Mouse (Mus musculus) cerebellum, postnatal 14 days (tissue): Measurements from ENCODE around the gene Smtnl2.

Experiments
- DNase-seq, 2 experiments: peaks; one replicate each; pipeline ENCODE4 v3.0.0; 2021; ENCODE audit warnings: mixed read lengths in 2 of 2

Gene Smtnl2

GRCm38 (mm10) chr11:72425201-72425600 is 13.7 kb upstream of the Smtnl2 start:
- no peak for DNase-seq

- DNase-seq, result no peak
Measured at GRCm38 (mm10) chr11:72423686-72424085, 12.2 kb upstream of the Smtnl2 start.

DNA sequence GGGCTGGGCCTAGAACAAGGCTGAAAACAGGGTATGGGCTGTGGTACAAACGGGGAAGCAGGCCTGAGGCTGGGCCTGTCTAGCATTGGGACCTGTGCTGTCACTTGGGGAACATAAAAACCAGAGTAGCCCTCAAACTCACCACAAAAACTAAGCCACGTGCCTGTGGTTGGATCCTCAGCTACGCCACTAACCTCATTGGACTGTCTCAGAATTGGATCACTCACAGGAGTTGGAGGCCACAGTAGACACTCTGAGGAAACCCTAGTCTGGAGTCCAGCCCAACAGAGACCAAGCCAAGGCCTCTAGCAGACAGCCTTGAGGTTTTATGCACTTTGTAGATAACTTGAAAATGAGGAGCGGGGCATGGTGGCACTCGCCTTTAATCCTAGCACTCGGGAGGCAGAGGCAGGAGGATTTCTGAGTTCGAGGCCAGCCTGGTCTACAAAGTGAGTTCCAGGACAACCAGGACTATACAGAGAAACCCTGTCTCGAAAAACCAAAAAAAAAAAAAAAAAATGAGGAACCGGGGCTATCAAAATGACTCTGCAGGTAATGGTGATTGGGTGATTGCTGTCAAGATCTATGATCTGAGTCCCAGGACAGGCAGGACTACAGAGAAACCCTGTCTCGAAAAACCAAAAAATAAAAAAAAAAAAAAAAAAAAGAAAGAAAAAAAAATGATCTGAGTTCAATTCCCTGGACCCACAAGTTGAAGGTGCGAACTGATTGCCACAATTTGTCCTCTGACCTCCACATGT is 10.2 kb upstream of the Smtnl2 start:
- no peak for DNase-seq

GRCm38 (mm10) chr11:72420460-72421122 is 9.1 kb upstream of the Smtnl2 start:
- no peak for DNase-seq

DNA sequence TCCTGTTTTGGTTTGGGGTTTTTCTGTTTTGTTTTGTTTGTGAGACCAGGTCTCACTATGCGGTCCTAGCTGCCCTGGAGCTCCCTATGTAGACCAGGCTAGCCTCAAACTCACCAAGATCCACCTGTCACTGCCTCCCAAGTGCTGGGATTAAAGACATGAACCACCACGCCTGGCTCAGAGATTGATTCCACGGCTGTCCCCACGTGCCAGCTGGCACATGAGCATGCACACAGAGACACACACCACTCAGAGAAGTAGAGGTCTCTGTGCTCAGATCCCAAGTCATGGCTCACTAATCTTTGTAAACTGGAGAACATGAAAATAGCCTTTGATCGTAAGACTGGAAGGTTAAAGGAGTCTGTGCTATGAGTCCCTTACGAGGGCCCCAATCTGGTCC is 7.5 kb upstream of the Smtnl2 start:
- DNase-seq, result no peak

DNA sequence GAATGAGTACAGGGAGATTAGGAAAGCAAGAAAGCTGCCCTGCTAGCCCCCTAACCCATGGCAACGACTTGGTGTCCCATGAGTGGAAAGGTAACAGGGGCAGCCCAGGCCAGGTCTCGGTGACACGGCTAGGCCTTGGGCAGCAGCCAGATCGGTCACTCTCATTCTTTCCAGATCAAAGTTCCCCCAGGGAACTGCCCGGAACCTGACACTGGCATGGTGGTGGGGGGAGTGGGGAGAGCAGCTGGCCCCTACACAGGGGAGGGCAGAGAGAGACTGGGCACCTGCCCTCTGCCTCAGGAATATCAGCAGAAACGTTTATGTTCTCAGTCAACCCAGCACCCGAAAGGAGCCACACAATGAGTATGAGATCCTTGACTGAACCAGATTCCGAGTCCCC is 6.7 kb upstream of the Smtnl2 start:
- DNase-seq, result no peak

DNA sequence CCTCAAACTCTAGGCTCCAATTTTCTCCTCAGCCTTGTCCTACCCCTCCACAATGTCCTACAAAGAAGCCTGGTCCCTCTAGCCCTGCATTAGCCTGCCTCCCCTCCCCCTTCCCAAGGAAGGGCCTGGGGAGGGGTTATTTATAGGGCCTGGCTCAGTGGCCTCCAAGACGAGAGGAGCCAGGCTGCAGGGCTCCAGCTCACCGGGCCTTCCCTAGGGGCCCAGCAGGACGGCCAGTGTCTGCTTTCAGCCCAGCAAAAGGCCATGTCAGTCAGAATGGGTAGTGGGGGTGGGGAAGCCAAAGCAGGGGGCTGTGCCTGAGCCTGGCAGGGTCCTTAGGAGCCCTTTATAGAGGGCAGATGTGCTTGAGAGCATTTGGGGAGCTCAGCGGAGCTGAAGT is 5.9 kb upstream of the Smtnl2 start:
- no peak for DNase-seq

DNA sequence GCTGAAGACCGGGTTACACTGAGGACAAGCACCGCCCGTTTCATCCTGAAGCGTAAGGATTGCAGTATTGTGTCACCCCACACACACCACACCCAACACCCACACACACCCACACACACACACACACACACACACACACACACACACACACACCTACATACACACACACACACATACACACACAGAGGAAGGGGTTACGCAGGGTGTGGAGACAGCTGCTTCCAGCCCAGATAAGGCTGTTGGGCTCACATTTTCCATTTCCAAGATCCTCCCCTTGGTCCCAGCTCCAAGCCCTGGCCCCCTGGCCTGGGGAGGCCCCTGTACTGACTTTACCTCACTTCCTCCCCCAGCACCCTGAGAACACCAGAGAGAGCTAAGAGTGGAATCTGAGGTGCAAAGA is 5.2 kb upstream of the Smtnl2 start:
- no peak for DNase-seq

DNA sequence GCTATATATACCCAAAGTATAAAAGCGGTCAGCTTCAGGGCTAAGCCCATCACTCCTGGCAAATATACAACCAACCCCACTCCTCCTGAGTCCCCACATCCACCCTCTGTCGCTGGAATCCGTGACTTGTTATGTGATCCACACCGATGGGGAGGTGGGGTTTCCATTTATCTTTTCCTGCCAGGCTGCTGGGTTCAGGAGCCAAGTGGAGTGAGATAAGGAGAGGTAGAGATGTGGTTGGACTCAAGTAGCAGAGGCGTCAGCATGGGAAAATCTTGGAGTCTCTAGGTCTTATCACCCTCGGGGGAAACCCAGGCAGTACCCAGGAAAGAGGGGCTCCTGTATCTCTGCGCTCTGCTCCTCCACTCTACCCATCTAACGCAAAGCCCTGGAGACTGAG is 3.6 kb upstream of the Smtnl2 start:
- DNase-seq, result no peak

- DNase-seq, result no peak
Measured at GRCm38 (mm10) chr11:72413601-72414190, 2.2 kb upstream of the Smtnl2 start.

DNA sequence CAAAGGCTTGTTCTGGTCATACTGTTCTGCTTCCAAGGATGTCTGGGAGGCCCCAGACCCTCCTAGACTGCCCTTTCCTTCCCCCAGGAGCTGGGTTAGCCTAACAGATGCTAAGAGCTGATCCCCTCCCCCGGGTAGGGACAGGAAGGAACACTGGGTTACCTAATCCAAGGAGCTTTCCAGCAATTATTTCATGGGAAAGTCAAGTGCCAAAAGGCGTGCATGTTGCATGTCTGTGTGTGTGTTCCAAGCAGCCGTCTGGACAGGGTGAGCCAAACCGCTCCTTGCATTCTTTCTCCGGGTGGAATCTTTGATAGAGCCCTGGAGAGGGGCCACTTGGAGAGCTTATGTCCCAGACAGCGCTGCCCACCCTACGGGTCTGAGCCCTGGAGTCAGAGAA is 1.5 kb upstream of the Smtnl2 start:
- DNase-seq, result no peak

GRCm38 (mm10) chr11:72411945-72412344 is 432 bp upstream of the Smtnl2 start:
- no peak for DNase-seq

GRCm38 (mm10) chr11:72410521-72411092 is 906 bp downstream of the Smtnl2 start:
- no peak for DNase-seq

GRCm38 (mm10) chr11:72409649-72410385 is 1.7 kb downstream of the Smtnl2 start:
- no peak for DNase-seq

DNA sequence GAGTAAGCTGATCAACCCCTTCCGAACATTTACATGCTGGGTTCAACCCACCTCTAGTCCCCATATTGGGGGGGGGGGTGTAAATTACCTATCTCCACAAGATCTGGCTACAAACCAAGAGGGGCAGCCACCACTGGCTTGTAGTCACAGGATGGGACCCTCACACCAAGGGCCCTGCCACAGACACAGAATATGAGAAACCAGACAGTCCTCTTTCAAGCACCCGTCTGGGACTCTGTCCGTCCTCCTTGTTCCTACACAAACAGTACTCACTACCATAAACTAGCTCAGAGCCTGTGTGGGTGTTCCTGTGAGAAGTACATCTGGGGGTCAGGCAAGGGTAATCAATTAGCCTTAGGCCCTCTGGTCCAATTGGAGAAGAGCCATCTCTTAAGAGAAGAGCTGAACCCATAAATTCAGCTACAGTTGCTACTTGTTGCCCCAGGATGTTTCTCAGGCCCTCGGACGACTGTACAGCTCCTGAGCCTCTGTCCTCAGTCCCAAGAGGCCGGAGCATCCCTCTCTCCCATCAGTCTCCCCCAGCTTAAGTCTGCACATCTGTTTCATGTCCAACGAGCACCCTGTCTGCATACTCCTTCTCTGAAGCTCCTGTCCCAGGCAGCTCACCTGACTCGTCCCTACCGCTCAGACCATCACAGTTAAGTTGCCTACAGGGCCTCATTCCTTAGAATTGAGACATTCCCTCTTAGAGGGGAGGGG is 2.9 kb downstream of the Smtnl2 start:
- DNase-seq, result no peak

- DNase-seq, result no peak
Measured at GRCm38 (mm10) chr11:72407574-72407973, 3.9 kb downstream of the Smtnl2 start.

DNA sequence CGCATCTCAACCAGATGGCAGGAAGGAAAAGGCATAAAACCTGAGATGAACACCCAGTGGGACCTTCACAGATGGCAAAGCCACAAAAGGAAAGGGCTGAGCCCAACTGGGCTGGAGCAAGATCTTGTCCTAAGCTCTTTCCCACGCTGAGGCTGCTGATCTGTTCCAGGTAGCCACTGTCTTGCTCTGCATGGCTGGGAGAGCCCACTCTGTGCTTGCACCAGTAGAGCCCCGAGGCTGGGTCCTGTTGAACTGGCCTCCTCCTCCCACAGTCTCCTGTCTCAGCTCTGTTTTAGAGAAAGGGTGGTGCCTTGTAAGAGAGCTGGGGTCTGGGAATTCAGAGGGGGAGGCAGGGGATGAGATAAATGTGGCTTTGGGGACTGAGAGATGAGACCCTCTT is 4.4 kb downstream of the Smtnl2 start:
- DNase-seq, result no peak

- no peak for DNase-seq
Measured at GRCm38 (mm10) chr11:72406079-72406675, 5.3 kb downstream of the Smtnl2 start.

DNA sequence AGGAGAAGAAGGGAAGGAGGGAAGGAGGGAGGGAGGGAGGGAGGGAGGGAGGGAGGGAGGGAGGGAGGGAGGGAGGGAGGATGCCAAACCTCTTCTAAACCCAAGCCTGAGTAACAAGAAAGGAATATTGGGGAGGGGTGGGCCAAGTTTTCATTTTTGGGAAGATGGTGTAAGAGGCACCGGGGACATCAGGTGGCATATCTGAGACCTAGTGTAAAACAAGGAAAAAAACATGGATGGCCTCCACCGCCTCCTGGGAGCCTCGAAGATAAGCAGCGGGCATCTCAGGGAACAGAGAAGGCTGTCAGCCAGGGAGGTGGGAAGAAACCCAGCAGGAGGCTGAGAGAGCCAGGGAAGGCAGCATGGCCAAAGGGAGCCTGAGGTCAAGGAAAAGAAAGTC is 6.0 kb downstream of the Smtnl2 start:
- no peak for DNase-seq

GRCm38 (mm10) chr11:72402969-72403368 is 8.5 kb downstream of the Smtnl2 start:
- DNase-seq, result no peak

- DNase-seq, result no peak
Measured at GRCm38 (mm10) chr11:72402017-72402416, 9.5 kb downstream of the Smtnl2 start.

- DNase-seq, result no peak
Measured at GRCm38 (mm10) chr11:72401068-72401467, 10.4 kb downstream of the Smtnl2 start.
